Mouse (Mus musculus) E14TG2a.4 (cell line): Measurements from ENCODE around the gene Rab1b.

Source experiments
- H3K27me3 ChIP-seq: 2 replicates; pipeline ENCODE4 v1.6.1; 2014; ENCODE audit warnings: low read length, control low read depth; ENCODE audit not compliant: insufficient read depth
- H3K36me3 ChIP-seq: 2 replicates; pipeline ENCODE4 v1.6.1; 2014; ENCODE audit warnings: low read length, control low read depth; ENCODE audit not compliant: insufficient read depth
- H3K4me1 ChIP-seq: replicated peaks from 2 replicates; pipeline ENCODE4 v1.6.1; 2014; ENCODE audit warnings: low read depth, low read length, control low read depth
- H3K4me3 ChIP-seq: replicated peaks from 2 replicates; pipeline ENCODE4 v1.5.1; 2014; ENCODE audit warnings: mild to moderate bottlenecking, low read length
- H3K9me3 ChIP-seq: 2 replicates; pipeline ENCODE4 v1.6.1; 2014; ENCODE audit warnings: low read length, control low read depth
- CTCF ChIP-seq: conservative IDR thresholded peaks from 2 replicates; pipeline ENCODE4 v1.5.1; 2014; ENCODE audit warnings: low read length
- NANOG ChIP-seq: IDR thresholded peaks from 2 replicates; pipeline ENCODE4 v1.6.1; 2014; ENCODE audit warnings: borderline replicate concordance, low read length, mixed read lengths
- POU5F1 ChIP-seq: IDR thresholded peaks from 2 replicates; pipeline ENCODE4 v1.6.1; 2014; ENCODE audit warnings: low read length, borderline replicate concordance

The Rab1b gene

GRCm38 (mm10) chr19:5062041-5062440, 44.8 kb downstream of the Rab1b start:
- Histone ChIP-seq H3K4me3 (peak overlapping the region; percentile 41; the same call in 1 of the 2 replicates), H3K27me3 (peaks cover 12% of the 10 kb centered on the region), H3K9me3 (no peaks in the 10 kb centered on the region), H3K4me1 (peaks cover 81% of the 10 kb centered on the region), H3K36me3 (no peaks in the 10 kb centered on the region)
- no peak for TF ChIP-seq NANOG
- TF ChIP-seq CTCF, result no peak
- no peak for TF ChIP-seq POU5F1

GRCm38 (mm10) chr19:5060365-5061330, 46.2 kb downstream of the Rab1b start:
- 0 out of 2 replicates have a peak, but pooled peaks cover 6% of the 10 kb centered on the region for H3K27me3 ChIP-seq
- peak overlapping the region; percentile 17; the same call in 1 of the 2 replicates for H3K4me3 ChIP-seq
- peaks cover 1% of the 10 kb centered on the region; the same call in 1 of the 2 replicates for H3K36me3 ChIP-seq
- H3K4me1 ChIP-seq, result peaks cover 91% of the 10 kb centered on the region
- TF ChIP-seq NANOG (no peak), POU5F1 (no peak)
- H3K9me3 ChIP-seq, result no peaks in the 10 kb centered on the region

DNA sequence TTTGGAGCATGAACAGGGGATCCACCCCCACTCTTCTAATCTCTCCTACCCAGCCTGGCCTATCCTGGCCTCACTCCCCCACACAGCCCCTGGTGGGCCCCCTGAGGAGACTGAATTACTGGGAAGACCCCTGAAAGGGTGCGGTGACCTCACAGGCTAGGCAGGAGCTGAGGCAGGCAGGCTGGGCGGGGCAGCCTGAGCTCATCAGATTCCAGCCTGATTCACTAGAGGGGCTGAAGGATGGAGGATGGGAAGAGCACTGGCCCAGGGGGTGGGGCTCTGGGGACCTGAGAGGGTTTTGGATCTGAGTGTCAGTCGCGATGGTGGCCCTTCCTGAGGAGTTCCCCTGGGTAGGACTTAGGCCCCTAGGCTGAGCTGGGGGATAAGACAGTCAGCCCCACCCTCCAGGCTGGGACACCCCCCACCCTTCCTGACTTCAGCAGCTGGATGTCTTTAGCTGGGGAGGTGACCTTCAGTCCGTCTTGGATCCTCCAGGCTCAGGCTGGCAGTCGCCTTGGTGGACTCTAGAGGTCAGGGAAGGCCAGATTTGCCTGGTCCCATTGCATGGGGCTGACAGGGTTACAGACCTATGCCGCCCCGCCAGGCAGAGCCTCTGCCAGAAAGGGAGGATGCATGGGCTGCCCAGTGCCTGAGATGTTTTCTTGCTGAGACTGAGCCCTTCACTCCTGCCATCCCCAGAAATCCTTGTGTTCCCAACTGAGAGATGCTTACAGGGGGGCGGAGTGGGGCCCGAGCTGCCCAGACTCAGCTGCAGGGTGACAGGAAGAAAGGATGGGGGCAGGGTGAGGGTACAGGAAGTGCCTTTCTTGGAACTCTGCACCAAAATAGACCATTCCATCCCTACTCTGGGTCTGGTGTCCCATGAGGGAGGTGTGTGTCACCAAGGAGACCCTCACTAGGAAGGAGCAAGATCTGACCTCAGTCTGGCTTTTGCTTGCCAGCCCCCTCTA, 47.8 kb downstream of the Rab1b start:
- no peaks in the 10 kb centered on the region for H3K9me3 ChIP-seq
- H3K4me3 ChIP-seq, result peak overlapping the region; percentile 61
- peaks cover 17% of the 10 kb centered on the region for H3K36me3 ChIP-seq
- TF ChIP-seq NANOG (no peak), POU5F1 (no peak), CTCF (no peak)
- peaks cover 6% of the 10 kb centered on the region; the same call in 1 of the 2 replicates for H3K27me3 ChIP-seq
- peaks cover 79% of the 10 kb centered on the region for H3K4me1 ChIP-seq

- peak overlapping the region; percentile 61 for H3K4me3 ChIP-seq
- peaks cover 23% of the 10 kb centered on the region for H3K36me3 ChIP-seq
- no peaks in the 10 kb centered on the region for H3K9me3 ChIP-seq
- H3K27me3 ChIP-seq, result peaks cover 10% of the 10 kb centered on the region
- TF ChIP-seq POU5F1 (no peak), NANOG (no peak), CTCF (no peak)
- H3K4me1 ChIP-seq, result peaks cover 86% of the 10 kb centered on the region
Measured at GRCm38 (mm10) chr19:5057876-5058775, 48.7 kb downstream of the Rab1b start.

GRCm38 (mm10) chr19:5056251-5056650, 50.6 kb downstream of the Rab1b start:
- peaks cover 86% of the 10 kb centered on the region for H3K4me1 ChIP-seq
- peaks cover 24% of the 10 kb centered on the region for H3K36me3 ChIP-seq
- TF ChIP-seq CTCF (peak; percentile 81), NANOG (no peak)
- no peak overlapping the region for H3K4me3 ChIP-seq
- peaks cover 29% of the 10 kb centered on the region for H3K27me3 ChIP-seq
- H3K9me3 ChIP-seq, result no peaks in the 10 kb centered on the region

GRCm38 (mm10) chr19:5053909-5054308, 53.0 kb downstream of the Rab1b start:
- TF ChIP-seq CTCF (peak; percentile 98), POU5F1 (no peak), NANOG (no peak)
- Histone ChIP-seq H3K36me3 (peaks cover 34% of the 10 kb centered on the region), H3K4me3 (0 out of 2 replicates have a peak overlapping the region, but pooled peaks have one; percentile 77), H3K4me1 (peaks cover 84% of the 10 kb centered on the region), H3K9me3 (no peaks in the 10 kb centered on the region), H3K27me3 (peaks cover 35% of the 10 kb centered on the region)

DNA sequence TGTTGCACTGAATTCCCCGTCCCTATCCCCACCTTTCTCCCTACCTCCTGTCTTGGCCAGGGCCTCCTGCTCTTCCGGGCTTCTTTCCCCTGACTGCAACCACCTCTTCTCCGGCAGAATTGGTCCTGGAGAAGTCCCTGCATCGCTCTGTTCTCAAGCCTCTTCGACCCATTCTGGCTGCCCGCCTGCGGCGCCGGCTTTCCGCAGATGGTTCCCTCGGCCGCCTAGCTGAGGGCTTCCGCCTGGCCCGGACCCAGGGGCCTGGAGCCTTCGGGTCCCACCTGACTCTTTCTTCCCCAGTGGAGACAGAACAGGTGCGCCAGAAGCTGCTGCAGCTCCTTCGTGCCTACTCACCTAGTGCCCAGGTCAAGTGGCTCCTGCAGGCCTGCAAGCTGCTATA, 54.0 kb downstream of the Rab1b start:
- H3K4me3 ChIP-seq, result peak overlapping the region; percentile 77
- H3K27me3 ChIP-seq, result peaks cover 35% of the 10 kb centered on the region
- TF ChIP-seq NANOG, result no peak
- no peak for TF ChIP-seq POU5F1
- TF ChIP-seq CTCF, result no peak
- H3K9me3 ChIP-seq, result no peaks in the 10 kb centered on the region
- peaks cover 45% of the 10 kb centered on the region for H3K36me3 ChIP-seq
- H3K4me1 ChIP-seq, result peaks cover 84% of the 10 kb centered on the region
